Mouse (Mus musculus) heart, adult 2 months (tissue): ENCODE data around the gene Pon3.

Source experiments
- CTCF ChIP-seq: fragments of 200-600 bp; IDR thresholded peaks from 2 replicates; pipeline ENCODE4 v1.8.1; 2022; ENCODE audit warnings: antibody characterized with exemption, mild to moderate bottlenecking, moderate library complexity
- EP300 ChIP-seq: fragments of 200-500 bp; IDR thresholded peaks from 2 replicates; pipeline ENCODE4 v1.6.1; 2011; ENCODE audit warnings: low read depth, low read length, control low read depth; ENCODE audit not compliant: insufficient read depth
- POLR2A ChIP-seq: fragments of 200-500 bp; IDR thresholded peaks from 2 replicates; pipeline ENCODE4 v1.6.1; 2011; ENCODE audit warnings: mild to moderate bottlenecking, low read depth, low read length, control low read depth; ENCODE audit not compliant: insufficient read depth

DNA sequence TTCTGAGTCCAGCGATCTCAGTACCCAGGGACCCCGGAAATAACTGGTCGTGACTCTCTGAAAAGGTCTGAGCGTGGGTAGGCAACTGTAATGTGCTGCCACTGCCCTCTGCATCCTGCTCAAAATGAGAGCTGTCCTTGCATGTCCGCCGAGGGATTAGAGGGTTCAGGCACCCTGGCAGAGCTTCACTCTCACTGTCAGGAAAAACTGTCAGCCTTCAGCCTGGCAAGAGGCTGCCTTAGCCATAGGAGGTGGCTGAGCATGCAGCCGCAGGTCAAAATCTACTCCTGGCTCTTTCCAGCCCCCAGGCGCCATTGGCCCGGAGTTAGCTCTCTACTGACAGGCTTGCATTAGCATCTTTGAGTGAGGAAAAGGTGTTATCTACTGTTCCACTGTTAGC is 83.5 kb downstream of the Pon3 start:
- no peak for TF ChIP-seq CTCF
- TF ChIP-seq POLR2A, result no peak
- no peak for TF ChIP-seq EP300
